Mouse (Mus musculus) lung, postnatal 36 days (tissue): ENCODE measurements around the gene Tmem160.

Source experiments
- DNase-seq: peaks from one replicate; pipeline ENCODE4 v3.0.0; 2022; ENCODE audit warnings: mixed read lengths

Tmem160 gene

DNA sequence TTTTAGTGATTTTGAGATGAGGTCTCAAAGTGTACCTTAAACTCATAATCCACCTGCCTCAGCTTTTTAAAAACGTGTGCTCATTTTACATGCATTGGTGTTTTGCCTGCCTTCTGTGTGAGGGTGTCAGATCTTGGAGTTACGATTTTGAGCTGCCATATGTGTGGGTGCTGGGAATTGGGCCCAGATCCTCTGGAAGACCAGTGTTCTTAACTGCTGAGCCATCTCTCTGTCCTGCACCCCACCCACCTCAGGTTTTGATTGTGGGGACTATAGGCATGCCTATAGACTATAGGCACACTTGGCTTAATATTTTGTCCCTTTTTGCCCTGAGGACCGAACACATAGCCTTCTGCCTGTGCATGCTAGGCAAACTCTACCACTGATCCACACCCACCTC lies 39.6 kb downstream of the Tmem160 start:
- DNase-seq, result no peak

DNA sequence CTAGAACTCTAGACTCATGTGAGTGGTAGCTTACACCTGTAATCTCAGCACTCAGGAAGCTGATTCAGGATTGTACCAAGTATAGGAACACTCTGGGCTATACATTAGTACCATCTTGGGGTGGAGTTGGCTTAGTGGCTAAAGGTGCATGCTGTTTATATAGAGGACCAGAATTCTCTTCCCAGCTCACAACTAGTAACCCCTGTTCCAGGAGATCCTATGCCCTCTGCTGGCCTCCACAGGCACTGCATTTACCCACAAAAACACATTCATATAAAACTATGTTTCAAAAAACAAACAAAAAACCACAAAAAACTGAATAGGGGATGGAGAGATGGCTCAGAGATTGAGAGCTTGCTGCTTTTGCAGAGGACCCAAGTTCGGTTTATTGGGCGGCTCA lies 40.8 kb downstream of the Tmem160 start:
- DNase-seq, result peak; percentile 44

GRCm38 (mm10) chr7:16496260-16496659 lies 43.7 kb downstream of the Tmem160 start:
- DNase-seq, result no peak

DNA sequence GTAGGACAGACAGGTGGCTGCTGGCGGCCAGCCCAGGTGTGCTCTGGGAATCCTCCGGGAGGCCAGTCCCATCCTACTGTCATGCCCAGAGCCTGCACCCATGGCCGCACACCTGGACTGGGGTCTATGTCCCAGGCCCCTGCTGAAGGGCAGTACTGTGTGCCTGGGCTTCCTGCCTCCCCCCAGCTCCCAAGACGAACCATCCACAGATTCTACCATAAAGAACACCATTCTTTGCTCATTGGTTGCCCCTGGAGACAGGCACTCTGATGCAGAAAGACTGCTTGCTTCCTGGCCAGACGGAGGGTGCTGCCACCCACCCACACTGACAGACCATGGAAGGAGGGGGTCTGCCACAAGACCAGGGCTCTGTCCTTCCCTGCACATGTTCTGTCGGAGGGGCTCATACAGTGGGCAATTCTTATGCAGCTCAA lies 47.1 kb downstream of the Tmem160 start:
- DNase-seq, result no peak

DNA sequence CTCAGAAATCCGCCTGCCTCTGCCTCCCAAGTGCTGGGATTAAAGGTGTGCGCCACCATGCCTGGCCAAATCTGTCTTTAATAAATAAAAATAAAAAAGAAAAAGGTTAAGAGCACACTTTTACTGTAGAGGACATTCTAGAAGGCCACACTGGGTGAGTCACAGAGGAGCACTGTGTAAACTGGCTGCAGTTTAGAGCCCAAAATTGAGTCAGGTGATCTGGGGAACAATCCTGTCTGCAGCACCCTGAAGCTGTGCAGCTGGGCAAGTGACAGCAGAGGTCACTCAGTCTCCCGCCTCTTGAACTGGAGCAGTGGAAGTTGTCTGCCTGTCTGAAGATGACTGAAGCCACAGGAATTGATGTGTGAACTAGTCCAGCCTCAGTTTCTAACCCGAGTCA lies 49.0 kb downstream of the Tmem160 start:
- DNase-seq, result no peak

DNA sequence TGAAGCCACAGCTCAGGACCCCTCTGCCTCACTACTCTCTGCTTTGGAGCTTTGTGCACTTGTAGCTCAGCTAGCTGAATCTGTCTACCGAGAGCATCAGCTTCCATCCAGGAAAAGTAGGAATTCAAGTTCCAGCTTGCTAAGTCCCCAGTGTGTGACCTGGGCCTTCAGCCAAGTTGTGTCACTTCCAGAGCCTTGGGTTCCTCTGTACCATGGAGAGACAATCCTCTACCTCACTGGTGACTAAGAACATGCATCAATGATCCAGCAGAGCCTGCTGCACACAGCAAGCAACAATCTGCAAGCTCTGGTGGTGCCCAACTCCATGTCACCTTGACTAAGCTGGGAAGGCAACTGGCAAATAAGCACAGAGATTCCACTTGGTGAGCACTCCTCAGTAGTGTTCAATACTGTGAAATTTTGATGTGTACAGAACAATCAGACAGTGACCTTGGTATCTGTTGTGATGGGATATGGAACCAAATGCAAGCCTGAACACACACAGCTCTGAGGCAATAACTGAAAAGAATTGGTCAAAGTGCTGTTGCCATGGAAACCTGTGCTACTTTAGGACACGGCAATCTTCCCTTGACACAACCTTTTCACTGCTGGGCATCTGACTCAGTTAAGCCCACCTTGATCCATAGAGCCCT lies 52.1 kb downstream of the Tmem160 start:
- no peak for DNase-seq
